Mouse (Mus musculus) kidney, embryonic 16.5 days (tissue): Measurements from ENCODE around the gene Prpf38b. TPM values are rescaled to one million over a fixed set of nuclear protein-coding genes. Genes with fewer than 3 reads are reported as not detected.
"Not testable (repeated sequence)": the region's sequence is repeated elsewhere in the genome, so short reads cannot be mapped to it uniquely, and the experiment has no call there.

Source experiments
- ATAC-seq: fragments of 200-750 bp; cut with Nextera tagmentation; 2 replicates; pipeline ENCODE4 v1.8.0; 2017; ENCODE audit warnings: moderate TSS enrichment; ENCODE audit not compliant: low FRiP score, low TSS enrichment
- H3K27ac ChIP-seq: fragments of 300-500 bp; sonication (generic); 2 replicates; pipeline ENCODE4 v1.5.1; 2014; ENCODE audit warnings: low read length
- H3K27me3 ChIP-seq: fragments of 300-500 bp; sonication (generic); 2 replicates; pipeline ENCODE4 v1.6.1; 2014; ENCODE audit warnings: low read length, control low read depth, mixed read lengths; ENCODE audit not compliant: insufficient read depth
- H3K36me3 ChIP-seq: fragments of 300-500 bp; sonication (generic); 2 replicates; pipeline ENCODE4 v1.6.1; 2014; ENCODE audit warnings: low read length, control low read depth, mixed read lengths; ENCODE audit not compliant: insufficient read depth
- H3K4me1 ChIP-seq: fragments of 300-500 bp; sonication (generic); 2 replicates; pipeline ENCODE4 v1.6.1; 2014; ENCODE audit warnings: low read length, control low read depth, mixed read lengths; ENCODE audit not compliant: insufficient read depth
- H3K4me2 ChIP-seq: fragments of 300-500 bp; sonication (generic); replicated peaks from 2 replicates; pipeline ENCODE4 v1.6.1; 2014; ENCODE audit warnings: low read depth, low read length
- H3K4me3 ChIP-seq: fragments of 300-500 bp; sonication (generic); 2 replicates; pipeline ENCODE4 v1.5.1; 2014; ENCODE audit warnings: mild to moderate bottlenecking, low read length
- H3K9ac ChIP-seq: fragments of 300-500 bp; sonication (generic); replicated peaks from 2 replicates; pipeline ENCODE4 v1.6.1; 2014; ENCODE audit warnings: low read length
- H3K9me3 ChIP-seq: fragments of 300-500 bp; sonication (generic); 2 replicates; pipeline ENCODE4 v1.6.1; 2016; ENCODE audit warnings: low read length, control low read depth
- WGBS: fragments of 180-500 bp; shearing (Covaris S2); extraction: QIAGEN DNeasy Blood & Tissue Kit; methylation state at CpG from one replicate; pipeline ENCODE4 v1.1.7; 2014; 5-methylcytosine and 5-hydroxymethylcytosine counted together
- polyA plus RNA-seq: library from polyadenylated mRNA; unstranded; fragments of >200 nt; fragmentation: Nextera tagmentation; extraction: Ambion mirVana; gene quantifications from 2 replicates; pipeline ENCODE4 v1.2.1, GENCODE M21; 2015

Prpf38b gene
- polyA plus RNA-seq, 1 experiment from 2014 or later, result 69.0 TPM

GRCm38 (mm10) chr3:108885686-108886530 lies 25.6 kb downstream of the Prpf38b start:
- H3K4me1 ChIP-seq, result peaks cover 5% of the 10 kb centered on the region
- H3K27ac ChIP-seq, result no peak overlapping the region
- H3K9me3 ChIP-seq, result no peaks in the 10 kb centered on the region
- H3K4me3 ChIP-seq, result no peak overlapping the region
- no peak overlapping the region for H3K9ac ChIP-seq
- no peaks in the 10 kb centered on the region for H3K27me3 ChIP-seq
- no peaks in the 10 kb centered on the region for H3K36me3 ChIP-seq
- ATAC-seq, result no peak
- no peak overlapping the region for H3K4me2 ChIP-seq
- WGBS, result 54% methylated on average over 9 of the region's 9 CpGs

- H3K9me3 ChIP-seq, result no peaks in the 10 kb centered on the region
- H3K36me3 ChIP-seq, result no peaks in the 10 kb centered on the region
- H3K4me3 ChIP-seq, result no peak overlapping the region
- H3K9ac ChIP-seq, result no peak overlapping the region
- H3K4me2 ChIP-seq, result no peak overlapping the region
- WGBS, result 73% methylated on average over 8 of the region's 8 CpGs
- ATAC-seq, result no peak
- H3K27me3 ChIP-seq, result no peaks in the 10 kb centered on the region
- peaks cover 10% of the 10 kb centered on the region for H3K4me1 ChIP-seq
- H3K27ac ChIP-seq, result no peak overlapping the region
Observed at GRCm38 (mm10) chr3:108884706-108885289, 26.7 kb downstream of the Prpf38b start.

GRCm38 (mm10) chr3:108883067-108883466 lies 28.5 kb downstream of the Prpf38b start:
- ATAC-seq, result no peak
- Histone ChIP-seq H3K9me3 (no peaks in the 10 kb centered on the region), H3K4me3 (no peak overlapping the region), H3K9ac (no peak overlapping the region), H3K27ac (no peak overlapping the region), H3K4me1 (peaks cover 10% of the 10 kb centered on the region), H3K27me3 (no peaks in the 10 kb centered on the region), H3K36me3 (no peaks in the 10 kb centered on the region), H3K4me2 (no peak overlapping the region)
- WGBS, result 88% methylated on average over 2 of the region's 2 CpGs

GRCm38 (mm10) chr3:108881873-108882272 lies 29.7 kb downstream of the Prpf38b start:
- not testable (repeated sequence) for H3K9ac ChIP-seq, H3K36me3 ChIP-seq, H3K4me3 ChIP-seq, H3K27ac ChIP-seq, H3K4me2 ChIP-seq, H3K9me3 ChIP-seq, H3K27me3 ChIP-seq, ATAC-seq
- H3K4me1 ChIP-seq, result peaks cover 10% of the 10 kb centered on the region
- WGBS, result 16% methylated on average over 4 of the region's 4 CpGs

- Histone ChIP-seq H3K27me3 (no peaks in the 10 kb centered on the region), H3K9ac (0 out of 2 replicates have a peak overlapping the region, but pooled peaks have one; percentile 7)
- ATAC-seq, result peak; percentile 84
Observed at GRCm38 (mm10) chr3:108880544-108881507, 30.7 kb downstream of the Prpf38b start.

GRCm38 (mm10) chr3:108879836-108880435 lies 31.6 kb downstream of the Prpf38b start:
- H3K4me1 ChIP-seq, result peaks cover 10% of the 10 kb centered on the region
- WGBS, result 62% methylated on average over 5 of the region's 5 CpGs

More at GRCm38 (mm10) chr3:108880544-108881507, 30.7 kb downstream of the Prpf38b start:
- Histone ChIP-seq H3K4me3 (peak overlapping the region; percentile 4; the same call in 1 of the 2 replicates), H3K36me3 (no peaks in the 10 kb centered on the region), H3K4me1 (peaks cover 10% of the 10 kb centered on the region), H3K27ac (peak overlapping the region; percentile 53), H3K4me2 (peak overlapping the region; percentile 39), H3K9me3 (no peaks in the 10 kb centered on the region)
- 32% methylated on average over 28 of the region's 28 CpGs for WGBS

GRCm38 (mm10) chr3:108879129-108879528 lies 32.4 kb downstream of the Prpf38b start:
- Histone ChIP-seq H3K27me3 (no peaks in the 10 kb centered on the region), H3K4me1 (peaks cover 10% of the 10 kb centered on the region), H3K4me3 (no peak overlapping the region), H3K9ac (no peak overlapping the region), H3K9me3 (no peaks in the 10 kb centered on the region), H3K27ac (no peak overlapping the region), H3K4me2 (no peak overlapping the region), H3K36me3 (no peaks in the 10 kb centered on the region)
- no peak for ATAC-seq
- 49% methylated on average over 2 of the region's 2 CpGs for WGBS

More at GRCm38 (mm10) chr3:108879836-108880435, 31.6 kb downstream of the Prpf38b start:
- no peak overlapping the region for H3K4me2 ChIP-seq
- no peaks in the 10 kb centered on the region for H3K36me3 ChIP-seq
- no peak overlapping the region for H3K4me3 ChIP-seq
- no peaks in the 10 kb centered on the region for H3K9me3 ChIP-seq
- H3K27me3 ChIP-seq, result no peaks in the 10 kb centered on the region
- H3K27ac ChIP-seq, result no peak overlapping the region
- ATAC-seq, result no peak
- H3K9ac ChIP-seq, result no peak overlapping the region

- 74% methylated on average over 6 of the region's 6 CpGs for WGBS
- H3K4me3 ChIP-seq, result no peak overlapping the region
- no peak overlapping the region for H3K9ac ChIP-seq
- H3K4me2 ChIP-seq, result no peak overlapping the region
- 0 out of 2 replicates have a peak, but pooled peaks cover 5% of the 10 kb centered on the region for H3K9me3 ChIP-seq
- no peaks in the 10 kb centered on the region for H3K4me1 ChIP-seq
- H3K27me3 ChIP-seq, result no peaks in the 10 kb centered on the region
- ATAC-seq, result no peak
- H3K27ac ChIP-seq, result no peak overlapping the region
- H3K36me3 ChIP-seq, result no peaks in the 10 kb centered on the region
Observed at GRCm38 (mm10) chr3:108870631-108871030, 40.9 kb downstream of the Prpf38b start.

GRCm38 (mm10) chr3:108867449-108867848 lies 44.1 kb downstream of the Prpf38b start:
- Histone ChIP-seq H3K36me3 (no peaks in the 10 kb centered on the region), H3K4me3 (no peak overlapping the region), H3K4me2 (no peak overlapping the region), H3K9me3 (0 out of 2 replicates have a peak, but pooled peaks cover 5% of the 10 kb centered on the region), H3K9ac (no peak overlapping the region), H3K27ac (no peak overlapping the region), H3K4me1 (no peaks in the 10 kb centered on the region), H3K27me3 (no peaks in the 10 kb centered on the region)
- 90% methylated on average over 3 of the region's 3 CpGs for WGBS
- ATAC-seq, result no peak
